Mouse (Mus musculus) urinary bladder, postnatal 14 days (tissue): ENCODE measurements around the gene Gm49378.

Experiments
- DNase-seq: peaks from one replicate; pipeline ENCODE4 v3.0.0; 2021; ENCODE audit warnings: low spot score

Gene Gm49378

DNA sequence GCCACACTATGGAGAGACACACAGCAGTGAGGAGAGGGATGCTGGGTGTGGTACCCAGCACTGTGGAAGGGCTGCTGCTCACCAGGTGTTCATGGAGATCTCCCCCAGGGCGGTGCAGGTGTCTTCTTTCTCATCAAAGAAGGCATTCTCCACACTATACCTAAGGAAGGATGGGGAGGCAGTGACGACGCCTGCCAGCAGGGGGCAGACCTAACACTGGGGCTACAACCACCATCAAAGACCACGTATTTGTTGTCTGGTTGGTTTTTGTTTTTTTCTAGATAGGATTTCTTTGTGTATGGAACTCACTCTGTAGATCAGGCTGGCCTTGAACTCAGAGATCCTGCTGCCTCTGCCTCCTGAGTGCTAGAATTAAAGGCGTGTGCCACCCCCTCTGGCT lies 8.4 kb downstream of the Gm49378 start:
- peak; percentile 50 for DNase-seq

GRCm38 (mm10) chr14:55628077-55628827 lies 9.4 kb downstream of the Gm49378 start:
- DNase-seq: no peak

DNA sequence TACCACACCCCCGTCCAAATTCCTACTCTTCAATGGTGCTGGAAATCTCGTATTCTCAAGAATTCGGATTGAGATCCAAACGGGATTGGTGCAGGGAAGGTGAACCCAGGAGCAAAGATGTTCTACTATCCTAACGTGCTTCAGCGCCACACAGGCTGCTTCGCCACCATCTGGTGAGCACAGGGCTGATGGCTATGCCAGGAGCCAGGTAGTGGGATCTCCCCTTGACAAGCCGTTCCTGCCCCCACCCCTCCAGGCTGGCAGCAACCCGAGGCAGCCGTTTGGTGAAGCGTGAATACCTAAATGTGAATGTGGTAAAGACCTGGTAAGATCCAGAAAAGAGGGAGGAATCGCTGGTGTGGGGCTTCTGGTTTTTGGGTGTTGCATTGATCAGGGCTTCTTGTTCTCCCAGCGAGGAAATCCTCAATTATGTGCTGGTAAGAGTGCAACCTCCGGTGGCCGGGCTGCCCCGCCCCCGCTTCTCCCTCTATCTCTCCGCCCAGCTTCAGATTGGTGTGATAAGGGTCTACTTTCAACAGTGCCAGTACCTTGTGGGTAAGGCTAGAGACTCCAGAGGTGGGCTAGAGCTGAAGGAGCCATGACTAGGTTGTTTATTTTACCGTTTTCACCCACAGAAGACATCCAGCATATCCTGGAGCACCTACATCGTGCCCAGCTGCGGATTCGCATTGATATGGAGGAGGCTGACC lies 19.1 kb downstream of the Gm49378 start:
- DNase-seq: no peak

DNA sequence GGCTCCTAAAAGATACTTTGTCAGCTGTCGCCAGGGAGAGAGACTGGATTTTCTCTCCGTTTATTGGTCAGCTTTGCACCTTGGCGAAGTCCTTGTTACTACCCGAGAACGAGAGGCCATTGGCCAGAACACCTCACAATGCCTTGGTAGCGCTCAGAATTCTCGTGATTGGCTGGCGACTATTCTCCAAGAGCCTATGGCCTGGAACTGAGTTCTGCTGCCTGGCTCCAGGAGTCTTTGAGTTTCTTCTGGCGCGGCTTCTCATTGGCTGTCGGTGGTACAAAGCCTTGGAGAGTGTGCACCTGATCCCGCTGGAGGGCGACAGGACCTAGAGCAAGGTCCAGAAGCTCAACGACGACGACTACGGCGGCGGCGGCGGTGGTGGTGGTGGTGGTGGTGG lies 19.9 kb downstream of the Gm49378 start, which contains the start of gene Rec8:
Rec8 (plus strand) TSS at position 216 of the 400 bp plus-strand sequence.
- DNase-seq: no peak

DNA sequence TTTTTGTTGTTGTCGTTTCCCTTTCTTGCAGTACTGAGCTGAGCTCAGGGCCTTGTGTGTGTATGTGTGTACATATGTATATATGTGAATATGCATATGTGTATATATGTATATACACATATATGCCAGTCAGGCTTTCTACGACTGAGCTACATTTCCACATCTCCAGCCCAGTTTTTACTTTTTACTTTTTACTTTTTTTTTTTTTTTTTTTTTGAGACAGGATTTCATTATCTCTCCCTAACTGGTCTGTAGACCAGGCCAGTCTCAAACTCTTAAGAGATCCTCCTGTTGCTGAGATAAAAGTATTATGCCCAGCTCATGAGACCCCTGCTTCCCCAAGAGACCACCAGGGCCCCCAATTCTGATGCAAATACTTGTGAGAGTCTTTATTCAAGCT lies 20.9 kb downstream of the Gm49378 start:
- no peak for DNase-seq

- DNase-seq: no peak
Measured at GRCm38 (mm10) chr14:55615876-55616275, 21.8 kb downstream of the Gm49378 start.

DNA sequence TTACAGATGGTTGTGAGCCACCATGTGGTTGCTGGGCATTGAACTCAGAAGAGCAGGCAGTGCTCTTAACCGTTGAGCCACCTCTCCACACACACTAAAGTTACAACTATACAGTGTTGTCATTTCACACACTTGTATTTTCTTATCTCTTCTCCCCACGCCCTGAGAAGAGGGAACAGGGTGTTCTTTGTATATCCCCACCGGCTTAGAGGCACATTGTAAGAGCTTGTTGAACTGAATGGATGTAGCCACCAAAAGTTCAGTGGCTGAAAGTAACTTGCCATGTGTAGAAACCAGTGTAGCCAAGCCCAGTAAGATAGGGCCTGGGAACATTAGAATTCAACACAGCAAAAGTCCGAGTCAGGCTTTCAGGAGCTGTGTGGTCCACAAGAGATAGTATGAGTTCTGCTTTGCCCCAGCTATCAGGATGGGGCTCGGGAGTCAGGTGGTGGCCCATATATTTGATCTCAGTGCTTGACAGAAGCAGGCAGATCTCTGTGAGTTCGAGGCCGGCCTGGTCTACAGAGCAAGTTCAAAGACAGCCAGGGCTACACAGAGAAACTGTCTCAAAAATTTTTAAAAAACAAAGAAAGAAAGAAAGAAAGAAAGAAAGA lies 23.0 kb downstream of the Gm49378 start:
- no peak for DNase-seq

GRCm38 (mm10) chr14:55613346-55613745 lies 24.3 kb downstream of the Gm49378 start:
- no peak for DNase-seq

GRCm38 (mm10) chr14:55608339-55608738 lies 29.4 kb downstream of the Gm49378 start:
- no peak for DNase-seq

DNA sequence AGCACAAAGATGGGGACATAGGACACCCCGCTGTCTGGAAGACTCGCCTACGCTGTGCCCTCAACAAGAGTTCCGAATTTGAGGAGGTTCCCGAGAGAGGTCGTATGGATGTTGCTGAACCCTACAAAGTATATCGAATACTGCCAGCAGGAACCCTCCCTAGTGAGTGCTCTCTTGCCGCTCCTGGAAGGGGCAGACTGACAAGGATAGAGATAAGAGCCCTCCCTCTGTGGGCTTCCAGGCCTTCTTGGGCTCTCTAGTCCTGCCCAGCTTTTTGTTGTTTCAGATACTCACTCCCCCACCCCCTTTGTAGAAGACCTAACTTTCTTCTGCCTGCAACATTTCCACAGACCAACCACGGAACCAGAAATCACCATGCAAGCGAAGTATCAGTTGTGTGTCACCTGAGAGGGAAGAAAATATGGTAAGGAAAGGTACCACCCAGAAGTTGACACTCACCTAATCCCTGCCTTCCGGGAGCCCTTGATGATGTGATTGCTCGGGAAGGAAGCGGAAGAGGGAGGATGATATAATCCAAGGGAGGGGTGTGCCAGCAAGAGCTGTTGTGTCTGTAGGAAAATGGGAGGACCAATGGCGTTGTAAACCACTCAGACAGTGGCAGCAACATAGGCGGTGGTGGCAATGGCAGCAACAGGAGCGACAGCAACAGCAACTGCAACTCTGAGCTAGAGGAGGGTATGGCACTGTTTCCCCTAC lies 31.8 kb downstream of the Gm49378 start:
- no peak for DNase-seq

DNA sequence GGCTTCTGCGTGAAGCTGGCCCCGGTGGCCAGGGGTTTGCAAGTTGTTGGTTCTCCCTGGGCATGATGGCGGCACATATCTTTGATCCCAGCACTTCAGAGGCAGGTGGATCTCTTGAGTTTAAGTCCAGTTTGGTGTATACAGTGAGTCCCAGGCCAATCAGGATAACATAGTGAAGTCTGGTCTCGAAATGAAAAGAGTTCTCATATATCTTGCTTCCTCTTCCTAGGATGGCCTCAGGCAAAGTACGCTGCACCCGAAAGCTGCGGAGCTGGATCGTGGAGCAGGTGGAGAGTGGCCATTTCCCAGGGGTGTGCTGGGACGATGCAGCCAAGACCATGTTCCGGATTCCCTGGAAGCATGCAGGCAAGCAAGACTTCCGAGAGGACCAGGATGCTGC lies 32.9 kb downstream of the Gm49378 start:
- DNase-seq: no peak

DNA sequence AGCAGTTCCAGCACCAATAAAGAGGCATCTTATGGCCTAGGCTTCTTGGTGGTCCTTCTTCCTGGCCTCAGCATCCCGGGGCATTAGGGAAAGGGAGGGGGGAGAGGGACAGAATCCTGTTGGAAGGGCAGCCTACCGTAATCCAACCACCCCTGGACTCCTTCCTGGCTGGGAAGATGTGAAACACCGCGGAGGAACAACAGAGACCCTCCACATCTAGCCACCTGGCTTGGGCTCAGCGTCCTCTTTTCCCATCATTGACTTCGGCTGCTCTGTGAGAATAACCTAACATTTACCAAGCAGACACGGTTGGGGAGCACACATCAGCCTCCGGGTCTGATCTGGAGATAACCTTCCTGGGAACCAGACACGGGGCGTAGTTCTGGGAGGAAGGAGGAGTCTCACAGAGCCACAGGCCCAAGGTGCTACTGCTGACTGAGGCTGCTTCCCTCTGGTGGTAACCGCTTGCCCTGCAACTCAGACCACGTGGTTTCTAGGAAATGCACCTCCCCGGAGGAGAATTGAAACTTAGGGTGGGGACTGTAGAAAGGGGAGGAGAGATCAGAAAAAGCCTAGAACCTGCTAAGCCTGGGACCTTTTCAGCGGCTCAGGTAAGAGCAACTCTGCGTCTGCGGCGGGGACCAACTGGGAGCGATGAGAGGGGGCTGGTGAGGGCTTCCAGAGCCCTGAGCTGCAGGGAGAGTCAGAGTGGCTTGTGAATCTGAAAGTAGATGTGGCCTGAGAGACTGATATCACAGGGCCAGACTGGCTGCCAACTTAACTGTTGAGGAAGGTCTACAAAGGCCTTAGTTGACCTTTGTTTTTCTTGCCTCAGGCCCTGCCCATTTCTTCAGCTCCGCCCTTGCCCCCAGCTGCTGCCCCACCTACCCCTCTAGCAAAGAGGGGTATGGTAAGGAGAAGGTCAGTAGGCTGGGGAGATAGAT lies 33.8 kb downstream of the Gm49378 start:
- peak; percentile 94 for DNase-seq

- DNase-seq: no peak
Measured at GRCm38 (mm10) chr14:55603271-55603632, 34.4 kb downstream of the Gm49378 start, which contains the start of gene Irf9. TSS of gene Irf9 (plus strand) at chr14:55603571.

DNA sequence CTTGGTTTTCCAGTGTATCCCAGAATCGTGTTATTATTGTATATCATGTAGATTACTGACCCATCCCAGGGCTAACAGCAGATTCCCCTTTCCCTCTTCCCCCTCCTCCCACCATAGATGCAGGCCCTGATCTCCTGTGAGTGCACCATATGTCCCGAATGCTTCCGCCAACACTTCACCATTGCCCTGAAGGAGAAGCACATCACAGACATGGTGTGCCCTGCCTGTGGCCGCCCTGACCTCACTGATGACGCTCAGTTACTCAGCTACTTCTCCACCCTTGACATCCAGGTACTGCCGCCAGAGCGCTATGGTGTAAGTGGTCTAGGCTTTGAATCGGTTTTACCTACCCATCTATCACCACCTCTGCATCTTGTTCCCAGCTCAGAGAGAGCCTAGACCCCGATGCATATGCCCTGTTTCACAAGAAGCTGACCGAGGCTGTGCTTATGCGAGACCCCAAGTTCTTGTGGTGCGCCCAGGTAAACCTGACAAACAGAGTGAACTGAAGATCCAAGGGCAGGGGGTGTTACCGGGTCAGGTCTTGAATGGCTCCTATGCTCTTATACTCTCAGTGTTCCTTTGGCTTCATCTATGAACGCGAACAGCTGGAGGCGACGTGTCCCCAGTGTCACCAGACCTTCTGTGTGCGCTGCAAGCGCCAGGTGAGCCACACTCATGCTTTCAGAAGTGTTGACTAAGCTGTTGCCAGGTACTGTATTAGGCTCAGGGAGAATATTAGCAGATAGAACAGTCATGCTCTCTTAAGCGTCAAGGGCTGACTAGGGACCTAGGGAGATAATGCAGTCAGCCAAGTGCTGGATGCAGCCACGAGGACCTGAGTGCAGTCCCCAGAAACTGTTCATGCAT lies 38.9 kb downstream of the Gm49378 start:
- DNase-seq: no peak

DNA sequence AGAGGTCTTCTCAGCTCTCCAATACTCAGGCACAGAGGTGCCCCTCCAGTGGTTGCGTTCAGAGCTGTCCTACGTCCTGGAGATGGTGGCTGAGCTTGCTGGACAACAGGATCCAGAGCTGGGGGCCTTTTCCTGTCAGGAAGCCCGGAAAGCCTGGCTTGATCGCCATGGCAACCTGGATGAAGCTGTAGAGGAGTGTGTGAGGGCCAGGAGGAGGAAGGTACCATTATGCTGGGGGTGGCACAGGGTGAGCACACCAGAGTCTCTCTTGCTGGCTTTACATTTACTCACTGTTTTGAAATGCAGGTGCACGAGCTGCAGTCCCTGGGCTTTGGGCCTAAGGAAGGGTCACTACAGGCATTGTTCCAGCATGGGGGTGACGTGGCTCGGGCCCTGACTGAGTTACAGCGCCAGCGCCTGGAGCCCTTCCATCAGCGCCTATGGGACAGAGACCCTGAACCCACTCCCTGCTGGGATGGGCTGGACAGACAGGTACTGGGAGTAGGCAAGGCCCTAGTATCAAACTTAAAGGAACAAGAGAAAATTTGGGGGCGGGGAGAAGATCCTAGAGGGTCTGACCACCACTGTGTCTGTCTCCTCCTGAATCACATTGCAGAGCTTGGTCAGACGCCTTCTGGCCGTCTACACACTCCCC lies 41.5 kb downstream of the Gm49378 start:
- no peak for DNase-seq

DNA sequence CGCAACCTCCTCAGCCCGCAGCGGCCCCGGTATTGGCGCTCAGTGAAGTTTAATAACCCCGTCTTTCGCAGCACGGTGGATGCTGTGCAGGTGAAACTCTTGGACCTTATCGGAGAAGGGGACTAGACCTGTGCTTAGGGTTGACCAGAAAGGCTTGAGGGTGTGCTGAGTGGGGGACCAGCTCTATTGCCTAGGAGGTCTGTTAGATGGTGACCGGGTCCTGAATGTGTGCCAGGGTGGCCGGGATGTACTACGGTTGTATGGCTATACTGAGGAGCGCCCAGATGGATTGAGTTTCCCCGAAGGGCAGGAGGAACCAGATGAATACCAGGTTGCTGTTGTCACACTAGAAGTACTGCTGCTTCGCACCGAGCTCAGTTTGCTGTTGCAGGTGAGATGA lies 45.5 kb downstream of the Gm49378 start:
- no peak for DNase-seq

DNA sequence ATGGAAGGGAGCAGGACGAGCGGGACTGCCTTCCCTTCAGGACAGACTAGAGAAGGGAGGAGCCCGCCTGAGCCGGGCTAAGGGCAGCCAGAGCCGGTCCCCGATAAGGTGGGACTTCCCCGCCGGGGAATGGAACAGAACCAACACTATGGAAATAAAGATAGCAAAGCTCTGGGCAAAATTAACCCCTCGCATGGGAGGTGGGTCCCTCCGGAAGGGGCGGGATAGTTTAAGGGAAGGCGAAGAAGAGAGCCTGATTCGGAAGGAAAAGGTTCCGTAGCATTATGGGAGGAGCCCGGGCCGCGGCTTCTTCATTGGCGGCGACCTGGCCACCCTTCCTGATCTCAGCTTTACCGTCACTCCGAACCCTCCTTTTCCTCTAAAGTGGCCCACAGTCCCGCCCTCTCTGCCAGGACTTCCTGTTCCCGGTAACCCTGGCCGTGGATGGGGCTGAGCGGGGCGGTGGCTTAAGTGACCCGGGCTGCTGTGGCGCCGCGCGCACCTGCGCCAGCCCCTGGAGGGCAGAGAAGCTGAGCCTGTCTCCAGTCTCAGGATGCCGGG lies 46.3 kb downstream of the Gm49378 start, which contains the start of gene Rnf31:
Rnf31 (plus strand) TSS at position 378 of the 561 bp plus-strand sequence.
- peak; percentile 96 for DNase-seq

GRCm38 (mm10) chr14:55590748-55591330 lies 46.9 kb downstream of the Gm49378 start, which contains the start of gene Psme2:
TSS of gene Psme2 (minus strand) at chr14:55591113.
- DNase-seq: peak; percentile 94
